Mouse (Mus musculus): Measurements from ENCODE around the gene Hikeshi. TPM values are rescaled to one million over a fixed set of nuclear protein-coding genes. Genes with fewer than 3 reads are reported as not detected.

Gene Hikeshi
- 10 to 100 TPM; 78.1 to 79.3 TPM for total RNA-seq (2021)
- polyA plus RNA-seq (2012; rRNA removed), result 61.9 and 90.3 TPM in 2 replicates
- long read RNA-seq, transcript Hikeshi-206 (5 exons, 2,224 nt), result major isoform, 30 of 35 reads
- long read RNA-seq, transcript Hikeshi-209 (4 exons, 806 nt), result minor isoform, 5 of 35 reads
- long read RNA-seq, partial matches to known transcripts, result 0 of 35 reads
- long read RNA-seq, other reads (novel, unspliced or antisense), result 0 of 35 reads

DNA sequence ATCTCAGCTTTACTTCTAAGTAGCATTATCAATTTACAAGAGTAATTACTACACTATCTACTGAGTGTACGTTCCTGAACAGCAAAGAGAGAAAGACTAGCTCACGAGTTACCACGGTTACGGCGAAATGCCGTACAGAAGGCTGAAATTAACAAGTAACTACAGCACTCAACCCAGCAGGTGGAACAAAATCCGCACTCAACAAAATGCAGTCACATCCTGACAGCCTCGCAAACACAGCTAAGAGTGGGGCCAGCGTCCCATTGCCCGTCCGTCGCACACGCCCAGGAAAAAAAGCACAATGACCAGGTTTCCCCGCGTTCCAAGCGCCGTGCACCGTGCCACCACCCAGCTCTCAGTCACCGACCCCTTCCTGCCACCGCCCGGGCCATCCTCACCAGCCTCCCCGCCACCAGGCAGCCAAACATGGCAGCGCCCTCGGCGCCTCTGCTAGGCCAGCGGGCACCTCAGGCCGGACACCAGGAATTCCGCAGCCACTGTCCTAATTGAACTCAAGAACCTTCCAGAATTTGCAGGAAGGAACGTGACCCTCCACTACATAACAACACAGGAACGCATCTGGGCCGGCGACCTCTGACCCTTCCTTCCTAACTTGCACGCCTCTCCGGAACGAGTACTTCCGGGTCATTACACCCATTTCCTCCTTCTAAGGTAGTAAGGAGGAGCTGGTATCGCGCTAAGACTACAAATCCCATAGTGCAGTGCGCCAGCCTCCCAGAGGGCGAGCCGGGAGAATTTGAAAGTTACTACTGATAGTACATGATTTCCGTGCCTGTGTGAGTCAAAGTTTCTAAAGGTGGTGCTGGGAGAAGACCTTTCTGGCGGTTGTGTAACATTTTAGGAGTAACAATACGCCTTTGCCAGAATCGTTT lies at the start of gene Hikeshi:
Gene Hikeshi, minus strand, starts transcription at position 634 of the 893 bp plus-strand sequence.
- peak; percentile 88 to 93 for DNase-seq
- Histone ChIP-seq H3K9ac (ENCODE audit: low read depth, low read length) (peak within 1 kb of the TSS; percentile 80), H3K27me3 (ENCODE audit: control insufficient read depth, insufficient read depth, low read length) (no peaks in the 10 kb centered on the region), H3K4me1 (ENCODE audit: control insufficient read depth, insufficient read depth, low read length) (peaks cover 5% of the 10 kb centered on the region; the same call in 1 of the 2 replicates), H3K36me3 (ENCODE audit: control insufficient read depth, insufficient read depth, low read length) (peaks cover 4% of the 10 kb centered on the region), H3K79me2 (replicated peaks; ENCODE audit: control insufficient read depth, insufficient read depth, low read length) (peaks cover 3% of the 10 kb centered on the region), H3K4me3 (peak within 1 kb of the TSS; percentile 91), H3K27ac (peak within 1 kb of the TSS; percentile 87)
- TF ChIP-seq EP300 (IDR thresholded peaks at IDR 0.05; ENCODE audit: insufficient read depth, low read depth, low read length) (no peak), CTCF (IDR thresholded peaks at IDR 0.05) (peak; percentile 17), POLR2A (IDR thresholded peaks at IDR 0.05; ENCODE audit: insufficient read depth, low read depth, low read length) (peak; percentile 76)
- intact Hi-C loops (cut with DNase I), result loop anchor here (2.0 kb wide), 1 partner anchor 40 kb away; the partner anchor contains the start of gene Eed
- whole genome bisulfite sequencing, result under 1% methylated on average over 45 of the region's 45 CpGs

DNA sequence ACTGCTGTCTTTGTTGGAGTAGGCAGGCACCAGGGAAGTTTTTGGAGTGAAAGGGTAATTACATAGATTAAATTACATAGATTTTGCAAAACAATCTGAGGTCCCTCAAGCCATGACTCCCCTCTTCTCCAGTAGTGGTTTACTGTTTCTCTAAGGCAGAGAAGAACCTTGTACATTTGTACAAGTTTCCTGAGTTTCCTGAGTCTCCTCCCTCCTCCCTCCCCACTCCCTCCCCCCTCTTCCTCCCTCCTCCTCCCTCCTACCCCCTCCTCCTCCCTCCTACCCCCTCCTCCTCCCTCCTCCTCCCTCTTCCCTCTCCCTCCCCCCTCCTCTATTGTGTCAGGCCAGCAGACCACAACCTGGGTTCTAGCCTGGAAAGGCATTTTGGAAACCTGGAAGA lies 43.4 kb upstream of the Hikeshi start:
- intact Hi-C loops (cut with DNase I), result no loop called here

DNA sequence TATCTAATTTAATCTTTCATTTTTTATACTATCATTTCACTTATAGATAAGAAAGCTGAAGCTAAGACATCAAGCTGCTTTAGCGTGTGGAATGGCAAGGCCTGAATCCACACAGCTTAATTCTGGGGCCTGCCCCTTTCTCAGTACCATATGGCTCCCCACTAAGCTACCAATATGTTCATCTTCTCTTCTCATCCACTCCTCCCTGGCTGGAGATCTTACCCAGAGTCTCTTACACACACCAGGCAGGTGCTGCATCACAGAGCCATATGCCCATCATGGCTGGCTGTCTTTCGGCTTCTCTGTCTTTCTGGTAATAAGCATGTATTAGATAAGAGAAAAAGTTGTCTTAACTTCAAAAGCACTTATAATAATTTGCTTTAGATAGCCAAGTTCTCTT lies 42.4 kb upstream of the Hikeshi start:
- no peak overlapping the region for H3K27ac ChIP-seq
- H3K27me3 ChIP-seq (ENCODE audit: control insufficient read depth, insufficient read depth, low read length), result no peaks in the 10 kb centered on the region
- WGBS, result 92% methylated on average over 2 of the region's 2 CpGs
- no peak overlapping the region for H3K4me3 ChIP-seq
- no peaks in the 10 kb centered on the region for H3K79me2 ChIP-seq (replicated peaks; ENCODE audit: control insufficient read depth, insufficient read depth, low read length)
- no peak for DNase-seq
- H3K4me1 ChIP-seq (ENCODE audit: control insufficient read depth, insufficient read depth, low read length), result peaks cover 5% of the 10 kb centered on the region
- no peak overlapping the region for H3K9ac ChIP-seq (ENCODE audit: low read depth, low read length)
- peaks cover 5% of the 10 kb centered on the region; the same call in 1 of the 2 replicates for H3K36me3 ChIP-seq (ENCODE audit: control insufficient read depth, insufficient read depth, low read length)
- intact Hi-C loops (cut with DNase I), result no loop called here
- no peak for TF ChIP-seq EP300 (IDR thresholded peaks at IDR 0.05; ENCODE audit: insufficient read depth, low read depth, low read length)
- no peak for TF ChIP-seq CTCF (IDR thresholded peaks at IDR 0.05)

More for the DNA sequence above, 43.4 kb upstream of the Hikeshi start:
- Histone ChIP-seq H3K4me3 (no peak overlapping the region), H3K4me1 (ENCODE audit: control insufficient read depth, insufficient read depth, low read length) (peaks cover 1% of the 10 kb centered on the region), H3K79me2 (replicated peaks; ENCODE audit: control insufficient read depth, insufficient read depth, low read length) (no peaks in the 10 kb centered on the region), H3K27ac (no peak overlapping the region), H3K9ac (ENCODE audit: low read depth, low read length) (no peak overlapping the region), H3K27me3 (ENCODE audit: control insufficient read depth, insufficient read depth, low read length) (no peaks in the 10 kb centered on the region), H3K36me3 (ENCODE audit: control insufficient read depth, insufficient read depth, low read length) (no peaks in the 10 kb centered on the region)
- TF ChIP-seq POLR2A (IDR thresholded peaks at IDR 0.05; ENCODE audit: insufficient read depth, low read depth, low read length) (no peak), EP300 (IDR thresholded peaks at IDR 0.05; ENCODE audit: insufficient read depth, low read depth, low read length) (no peak), CTCF (IDR thresholded peaks at IDR 0.05) (no peak)
- DNase-seq, result no peak

DNA sequence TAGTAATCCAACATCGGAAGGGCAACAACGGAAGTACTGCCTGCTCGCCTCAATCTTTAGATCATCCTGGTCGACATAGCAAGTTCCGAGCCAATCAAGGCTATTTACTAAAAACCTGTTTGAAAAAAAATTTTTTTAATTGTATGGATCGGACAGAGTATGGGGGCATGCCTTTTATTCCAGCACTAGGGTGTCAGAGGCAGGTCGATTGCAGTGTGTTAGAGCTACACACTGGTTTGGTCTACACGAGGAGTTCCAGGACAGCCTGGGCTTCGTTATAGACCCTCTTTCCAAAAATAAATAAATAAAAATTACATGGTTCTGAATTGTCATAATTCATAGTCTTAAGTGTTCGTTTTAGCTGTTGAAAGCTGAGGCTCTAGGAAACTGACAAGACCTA lies 40.6 kb upstream of the Hikeshi start:
- no peaks in the 10 kb centered on the region for H3K79me2 ChIP-seq (replicated peaks; ENCODE audit: control insufficient read depth, insufficient read depth, low read length)
- H3K4me1 ChIP-seq (ENCODE audit: control insufficient read depth, insufficient read depth, low read length), result peaks cover 5% of the 10 kb centered on the region
- H3K36me3 ChIP-seq (ENCODE audit: control insufficient read depth, insufficient read depth, low read length), result peaks cover 8% of the 10 kb centered on the region
- H3K27ac ChIP-seq, result peak overlapping the region; percentile 98
- DNase-seq, result no peak
- 7% methylated on average over 10 of the region's 10 CpGs for WGBS
- peak overlapping the region; percentile 62 for H3K4me3 ChIP-seq
- H3K9ac ChIP-seq (ENCODE audit: low read depth, low read length), result peak overlapping the region; percentile 56; the same call in 1 of the 2 replicates
- H3K27me3 ChIP-seq (ENCODE audit: control insufficient read depth, insufficient read depth, low read length), result no peaks in the 10 kb centered on the region
- intact Hi-C loops (cut with DNase I), result loop anchor here (2.0 kb wide), 1 partner anchor 41 kb away; the partner anchor contains the start of gene Hikeshi
- TF ChIP-seq EP300 (IDR thresholded peaks at IDR 0.05; ENCODE audit: insufficient read depth, low read depth, low read length) (no peak), CTCF (IDR thresholded peaks at IDR 0.05) (no peak), POLR2A (IDR thresholded peaks at IDR 0.05; ENCODE audit: insufficient read depth, low read depth, low read length) (no peak)

DNA sequence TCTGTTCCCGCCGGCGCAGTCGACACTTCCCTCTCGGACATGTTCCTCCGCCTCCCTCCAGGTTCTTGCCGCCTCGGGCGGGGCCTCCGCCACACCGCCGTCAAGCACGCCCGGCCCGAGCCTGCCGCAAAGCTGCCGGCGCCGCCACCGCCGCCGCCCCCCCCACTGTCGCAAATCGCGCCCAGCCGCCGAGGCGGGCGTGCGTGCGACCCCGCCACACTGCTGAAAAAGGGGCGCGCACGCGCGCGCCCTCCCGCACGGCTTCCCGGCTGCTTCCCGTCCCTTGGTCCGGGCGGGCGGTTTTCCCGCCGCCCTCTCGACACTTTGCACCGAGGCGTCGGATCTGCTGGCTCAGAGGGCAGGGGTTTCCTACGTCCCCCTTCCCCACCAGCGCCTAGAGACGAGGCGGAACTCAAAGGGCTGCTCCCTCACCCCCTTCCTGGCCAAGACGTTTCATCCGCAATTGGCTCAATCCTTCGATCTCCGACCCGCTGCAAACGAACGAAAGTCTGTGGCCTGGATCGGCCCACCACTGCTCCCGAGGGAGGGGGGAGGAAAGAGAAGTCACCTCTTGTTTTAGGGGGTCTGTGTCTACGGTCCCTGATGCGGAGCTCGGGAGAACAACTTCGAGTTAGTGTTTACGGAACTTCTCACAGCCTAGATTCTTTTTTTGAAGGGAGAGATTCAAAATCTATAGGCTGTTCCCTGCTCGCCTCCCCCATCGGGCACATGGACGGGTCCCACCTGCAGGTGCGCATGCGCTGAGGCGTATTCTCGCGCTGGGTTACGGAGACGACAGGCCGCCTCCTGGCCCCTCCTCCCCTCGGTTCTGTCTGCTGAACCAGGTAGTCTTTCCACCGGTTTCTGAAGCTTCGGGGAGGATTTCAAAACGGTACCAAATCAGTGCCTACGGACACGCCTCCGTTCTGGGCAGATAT lies 39.8 kb upstream of the Hikeshi start, which contains the start of gene Eed:
Gene Eed, minus strand, starts transcription at position 499 of the 938 bp plus-strand sequence.
- Histone ChIP-seq H3K79me2 (replicated peaks; ENCODE audit: control insufficient read depth, insufficient read depth, low read length) (no peaks in the 10 kb centered on the region), H3K4me3 (peak within 1 kb of the TSS; percentile 62), H3K4me1 (ENCODE audit: control insufficient read depth, insufficient read depth, low read length) (peaks cover 5% of the 10 kb centered on the region), H3K27ac (peak within 1 kb of the TSS; percentile 98), H3K36me3 (ENCODE audit: control insufficient read depth, insufficient read depth, low read length) (peaks cover 13% of the 10 kb centered on the region), H3K9ac (ENCODE audit: low read depth, low read length) (peak within 1 kb of the TSS; percentile 93), H3K27me3 (ENCODE audit: control insufficient read depth, insufficient read depth, low read length) (no peaks in the 10 kb centered on the region)
- WGBS, result under 1% methylated on average over 87 of the region's 87 CpGs
- intact Hi-C loops (cut with DNase I), result loop anchor here (2.0 kb wide), 1 partner anchor 40 kb away; the partner anchor contains the start of gene Hikeshi
- DNase-seq, result peak; percentile 94 to 96
- TF ChIP-seq CTCF (IDR thresholded peaks at IDR 0.05) (no peak), POLR2A (IDR thresholded peaks at IDR 0.05; ENCODE audit: insufficient read depth, low read depth, low read length) (peak; percentile 72), EP300 (IDR thresholded peaks at IDR 0.05; ENCODE audit: insufficient read depth, low read depth, low read length) (0 out of 2 replicates have a peak, but pooled peaks have one; percentile 19)

All from heart, adult 2 months (tissue).